Mouse (Mus musculus): ENCODE results near the gene Afp. TPM values are rescaled to one million over a fixed set of nuclear protein-coding genes. Genes with fewer than 3 reads are reported as not detected.

The Afp gene
- polyA plus RNA-seq, 1 experiment from 2014 or later: 0.79 TPM

DNA sequence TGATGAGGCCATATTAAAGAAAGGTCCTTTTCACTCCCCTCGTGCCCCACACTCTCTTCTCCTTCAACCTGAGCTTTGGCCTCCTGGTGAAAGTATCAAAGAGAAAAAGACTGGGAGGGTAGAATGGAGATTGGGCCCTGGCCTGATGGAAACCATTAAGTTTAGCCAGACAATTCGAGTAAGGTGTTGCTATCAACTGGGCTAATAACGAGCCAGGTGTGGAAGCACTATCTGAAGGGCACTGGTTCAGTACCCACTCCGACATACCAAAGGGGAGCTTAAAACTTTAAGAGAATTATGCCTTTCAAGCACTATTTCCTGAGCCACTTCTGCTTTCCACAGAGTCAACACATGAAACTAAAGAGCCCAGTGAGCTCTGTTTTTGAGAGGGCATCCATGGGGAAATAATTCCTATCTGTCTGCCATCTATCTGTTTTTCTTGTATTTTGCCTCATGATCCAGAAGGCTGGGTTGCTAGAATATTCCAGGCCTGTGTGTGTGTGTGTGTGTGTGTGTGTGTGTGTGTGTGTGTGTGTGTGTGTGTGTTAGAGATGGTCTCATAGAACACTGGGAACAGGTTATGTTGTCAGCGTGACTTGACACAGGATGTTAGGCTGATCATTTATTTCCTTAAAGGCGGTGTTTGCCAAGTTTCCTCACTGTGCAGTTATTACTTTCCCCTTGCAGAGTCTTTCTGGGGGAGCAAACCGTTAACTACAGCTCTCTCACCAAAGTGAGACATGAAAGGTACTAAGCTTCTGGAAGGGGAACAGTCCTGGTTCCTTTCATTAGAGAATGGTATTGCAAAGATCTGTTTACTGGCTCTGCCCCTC, 13.0 kb upstream of the Afp start:
- no peaks in the 10 kb centered on the region for H3K9me3 ChIP-seq (replicated peaks)
- 0 out of 2 replicates have a peak, but pooled peaks cover 2% of the 10 kb centered on the region for H3K4me1 ChIP-seq
- no peak overlapping the region for H3K27ac ChIP-seq
- H3K36me3 ChIP-seq: no peaks in the 10 kb centered on the region
- H3K27me3 ChIP-seq (ENCODE audit: low read depth, poor library complexity, severe bottlenecking): no peaks in the 10 kb centered on the region
- 76% methylated on average over 7 of the region's 7 CpGs for WGBS
- DNase-seq (ENCODE audit: low spot score): no peak
- H3K4me3 ChIP-seq: no peak overlapping the region

DNA sequence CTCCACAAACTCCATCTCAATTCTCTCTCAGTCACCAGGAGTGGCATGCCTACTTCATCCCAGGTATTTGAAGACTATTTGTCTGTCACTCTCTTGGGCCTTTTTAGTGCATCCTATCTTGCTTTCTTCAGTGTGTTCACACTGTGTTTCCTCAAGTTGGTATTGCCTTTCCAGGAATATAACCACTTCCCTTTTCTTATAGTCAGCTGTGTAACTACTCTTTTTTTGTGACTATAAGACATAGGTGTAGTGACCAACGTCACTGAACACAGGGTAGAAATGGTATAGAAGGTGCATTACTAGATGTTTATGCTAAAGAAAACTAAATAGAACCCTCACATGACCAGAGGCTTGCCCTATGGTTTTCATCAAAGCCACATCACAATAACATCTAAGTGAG, 11.7 kb upstream of the Afp start:
- Histone ChIP-seq H3K4me3 (no peak overlapping the region), H3K36me3 (no peaks in the 10 kb centered on the region), H3K9me3 (replicated peaks) (no peaks in the 10 kb centered on the region), H3K27me3 (ENCODE audit: low read depth, poor library complexity, severe bottlenecking) (no peaks in the 10 kb centered on the region), H3K27ac (no peak overlapping the region), H3K4me1 (0 out of 2 replicates have a peak, but pooled peaks cover 2% of the 10 kb centered on the region)
- DNase-seq (ENCODE audit: low spot score): no peak
- WGBS: 94% methylated on average over 1 of the region's 1 CpGs

DNA sequence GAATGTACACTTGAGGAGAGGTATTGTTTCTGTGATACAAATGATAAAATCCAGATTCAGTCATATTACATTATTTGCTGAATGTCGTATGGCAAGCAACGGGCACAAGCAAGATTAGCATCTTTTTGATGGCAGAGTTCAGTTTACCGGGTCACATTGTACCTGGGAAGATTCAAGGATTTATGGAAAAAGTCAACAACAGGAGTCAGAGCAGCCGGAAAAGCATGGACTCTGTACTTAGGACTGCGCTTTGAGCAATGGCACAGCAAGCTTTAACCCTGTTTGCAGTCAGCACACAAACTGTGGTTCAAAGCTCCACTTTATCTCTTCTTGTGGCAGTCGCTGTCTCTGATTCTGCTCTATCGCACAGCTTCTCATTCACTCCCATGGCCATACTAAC, 4.9 kb upstream of the Afp start:
- WGBS: 96% methylated on average over 7 of the region's 7 CpGs
- no peak overlapping the region for H3K27ac ChIP-seq
- no peak for DNase-seq (ENCODE audit: low spot score)

DNA sequence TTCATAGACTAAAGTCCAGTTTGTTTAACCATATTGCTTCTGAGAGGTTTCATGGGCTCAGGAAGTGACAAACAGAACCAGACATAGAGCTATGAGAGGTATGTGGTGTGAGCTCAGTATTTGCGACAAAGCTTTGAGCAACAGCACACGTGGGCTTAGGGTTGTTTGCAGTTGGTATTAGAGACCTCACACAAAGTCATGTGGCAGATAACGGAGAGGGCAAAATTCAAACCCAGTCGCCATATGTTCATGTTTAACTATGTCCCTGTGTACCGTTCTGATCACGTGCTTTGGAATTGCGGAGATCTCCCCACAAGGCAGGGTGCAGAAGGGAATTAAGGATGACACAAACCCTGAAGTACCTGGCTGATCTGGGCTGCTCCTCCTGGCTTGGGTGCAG, 2.2 kb upstream of the Afp start:
- DNase-seq (ENCODE audit: low spot score): no peak
- Histone ChIP-seq H3K4me3 (no peak overlapping the region), H3K36me3 (no peaks in the 10 kb centered on the region), H3K27ac (no peak overlapping the region), H3K4me1 (no peaks in the 10 kb centered on the region), H3K9me3 (replicated peaks) (no peaks in the 10 kb centered on the region), H3K27me3 (ENCODE audit: low read depth, poor library complexity, severe bottlenecking) (no peaks in the 10 kb centered on the region)
- 89% methylated on average over 7 of the region's 7 CpGs for WGBS

More for the DNA sequence above, 4.9 kb upstream of the Afp start:
- H3K4me1 ChIP-seq: no peaks in the 10 kb centered on the region
- H3K9me3 ChIP-seq (replicated peaks): no peaks in the 10 kb centered on the region
- H3K27me3 ChIP-seq (ENCODE audit: low read depth, poor library complexity, severe bottlenecking): no peaks in the 10 kb centered on the region
- no peak overlapping the region for H3K4me3 ChIP-seq
- no peaks in the 10 kb centered on the region for H3K36me3 ChIP-seq

DNA sequence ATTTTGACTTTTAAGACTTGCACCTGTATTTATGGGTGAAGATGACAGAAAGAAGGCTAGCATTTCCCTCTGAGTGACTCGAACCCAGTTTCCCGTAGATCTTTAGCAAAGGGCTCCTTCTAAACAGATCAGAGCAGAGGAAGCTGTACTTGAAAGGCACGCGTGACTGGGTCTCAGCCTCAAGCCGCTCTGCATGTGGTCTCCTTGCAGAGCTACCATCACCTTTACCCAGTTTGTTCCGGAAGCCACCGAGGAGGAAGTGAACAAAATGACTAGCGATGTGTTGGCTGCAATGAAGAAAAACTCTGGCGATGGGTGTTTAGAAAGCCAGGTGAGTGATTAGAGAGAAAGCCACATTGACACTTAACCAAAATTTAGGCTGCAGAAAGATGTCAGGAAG, 1.9 kb downstream of the Afp start:
- WGBS: 84% methylated on average over 9 of the region's 9 CpGs
- H3K4me1 ChIP-seq: no peaks in the 10 kb centered on the region
- H3K4me3 ChIP-seq: no peak overlapping the region
- H3K9me3 ChIP-seq (replicated peaks): no peaks in the 10 kb centered on the region
- no peaks in the 10 kb centered on the region for H3K36me3 ChIP-seq
- no peak overlapping the region for H3K27ac ChIP-seq
- no peaks in the 10 kb centered on the region for H3K27me3 ChIP-seq (ENCODE audit: low read depth, poor library complexity, severe bottlenecking)
- DNase-seq (ENCODE audit: low spot score): no peak

DNA sequence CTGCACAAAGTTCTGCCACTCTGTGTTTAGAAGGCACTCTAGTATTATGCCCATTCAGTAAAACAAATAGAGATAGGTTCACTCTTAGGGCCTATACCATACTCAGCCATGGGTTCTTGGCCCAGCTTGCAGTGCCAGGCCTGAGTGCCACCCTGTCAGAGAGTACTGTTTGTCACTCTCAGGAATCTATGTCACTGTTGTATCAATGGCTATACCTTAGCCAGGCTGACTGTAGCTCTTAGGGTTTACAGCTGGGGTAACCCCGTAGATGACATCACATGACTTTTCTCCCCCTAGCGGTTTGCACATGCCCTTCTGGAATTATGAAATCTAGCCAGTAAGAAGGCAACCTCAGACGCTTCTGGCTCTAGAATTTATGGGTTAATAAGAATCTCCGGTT, 3.8 kb downstream of the Afp start:
- Histone ChIP-seq H3K27me3 (ENCODE audit: low read depth, poor library complexity, severe bottlenecking) (no peaks in the 10 kb centered on the region), H3K27ac (no peak overlapping the region), H3K9me3 (replicated peaks) (no peaks in the 10 kb centered on the region), H3K4me3 (no peak overlapping the region), H3K4me1 (no peaks in the 10 kb centered on the region), H3K36me3 (no peaks in the 10 kb centered on the region)
- WGBS: 94% methylated on average over 4 of the region's 4 CpGs
- DNase-seq (ENCODE audit: low spot score): no peak

DNA sequence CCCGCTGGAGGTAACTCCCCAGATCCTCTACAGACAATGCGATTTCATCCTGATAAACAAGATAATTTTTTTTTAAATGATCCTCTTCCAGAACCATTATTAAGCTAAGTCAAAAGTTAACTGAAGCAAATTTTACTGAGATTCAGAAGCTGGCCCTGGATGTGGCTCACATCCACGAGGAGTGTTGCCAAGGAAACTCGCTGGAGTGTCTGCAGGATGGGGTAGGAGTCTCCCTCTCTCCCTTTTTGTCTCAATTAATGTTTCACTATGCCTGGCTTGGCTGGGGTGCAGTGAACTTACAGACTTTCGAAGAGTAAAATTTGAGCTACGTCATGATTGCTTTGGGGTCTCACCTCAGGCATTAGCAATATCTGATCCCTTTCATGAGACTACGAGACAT, 9.0 kb downstream of the Afp start:
- no peaks in the 10 kb centered on the region for H3K36me3 ChIP-seq
- no peak for DNase-seq (ENCODE audit: low spot score)
- no peak overlapping the region for H3K4me3 ChIP-seq
- H3K27me3 ChIP-seq (ENCODE audit: low read depth, poor library complexity, severe bottlenecking): no peaks in the 10 kb centered on the region
- H3K27ac ChIP-seq: no peak overlapping the region
- H3K9me3 ChIP-seq (replicated peaks): no peaks in the 10 kb centered on the region
- 83% methylated on average over 7 of the region's 7 CpGs for WGBS
- H3K4me1 ChIP-seq: no peaks in the 10 kb centered on the region

DNA sequence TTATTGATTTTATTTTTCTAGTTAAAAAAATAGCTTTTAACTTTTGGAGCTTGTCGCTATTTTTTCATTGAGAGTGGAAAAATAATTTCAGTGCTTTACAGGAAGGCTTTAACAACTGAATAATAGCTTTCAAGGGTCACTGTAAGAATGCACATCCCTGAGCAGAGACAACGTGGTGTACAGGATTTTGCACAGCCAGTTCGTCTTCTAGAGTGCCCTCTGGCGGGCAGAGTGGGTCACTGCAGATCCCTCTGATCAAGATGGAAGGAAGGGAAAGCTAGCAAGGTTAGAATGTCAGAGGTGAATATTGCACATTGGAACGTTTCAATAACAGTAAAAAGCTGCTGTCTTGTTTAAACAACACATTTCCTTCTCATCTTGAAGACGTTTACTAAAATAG, 10.2 kb downstream of the Afp start:
- Histone ChIP-seq H3K9me3 (replicated peaks) (no peaks in the 10 kb centered on the region), H3K27ac (no peak overlapping the region), H3K4me1 (no peaks in the 10 kb centered on the region), H3K36me3 (no peaks in the 10 kb centered on the region), H3K4me3 (no peak overlapping the region), H3K27me3 (ENCODE audit: low read depth, poor library complexity, severe bottlenecking) (no peaks in the 10 kb centered on the region)
- WGBS: 7% methylated on average over 6 of the region's 6 CpGs
- DNase-seq (ENCODE audit: low spot score): peak; percentile 82

DNA sequence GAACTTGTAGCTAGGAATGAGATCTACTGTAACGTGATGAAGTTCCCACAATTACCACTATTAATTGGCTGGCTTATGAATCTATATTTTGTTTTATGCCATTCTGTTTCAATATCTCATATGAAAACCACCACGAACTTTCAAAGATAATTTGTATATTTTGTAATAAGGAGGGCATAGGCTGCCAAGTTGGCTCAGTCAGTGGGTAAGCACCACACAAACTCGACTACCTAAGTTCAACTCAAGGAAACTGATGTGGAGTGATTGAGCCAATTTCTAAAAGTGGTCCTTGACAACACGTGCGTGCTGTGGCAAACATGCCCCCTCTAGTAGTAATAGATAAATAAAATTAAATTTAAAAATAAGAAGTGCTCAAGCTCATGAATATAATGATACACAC, 11.2 kb downstream of the Afp start:
- WGBS: 92% methylated on average over 5 of the region's 5 CpGs
- Histone ChIP-seq H3K27ac (no peak overlapping the region), H3K36me3 (no peaks in the 10 kb centered on the region), H3K4me3 (no peak overlapping the region), H3K9me3 (replicated peaks) (no peaks in the 10 kb centered on the region), H3K27me3 (ENCODE audit: low read depth, poor library complexity, severe bottlenecking) (no peaks in the 10 kb centered on the region), H3K4me1 (no peaks in the 10 kb centered on the region)
- DNase-seq (ENCODE audit: low spot score): no peak

DNA sequence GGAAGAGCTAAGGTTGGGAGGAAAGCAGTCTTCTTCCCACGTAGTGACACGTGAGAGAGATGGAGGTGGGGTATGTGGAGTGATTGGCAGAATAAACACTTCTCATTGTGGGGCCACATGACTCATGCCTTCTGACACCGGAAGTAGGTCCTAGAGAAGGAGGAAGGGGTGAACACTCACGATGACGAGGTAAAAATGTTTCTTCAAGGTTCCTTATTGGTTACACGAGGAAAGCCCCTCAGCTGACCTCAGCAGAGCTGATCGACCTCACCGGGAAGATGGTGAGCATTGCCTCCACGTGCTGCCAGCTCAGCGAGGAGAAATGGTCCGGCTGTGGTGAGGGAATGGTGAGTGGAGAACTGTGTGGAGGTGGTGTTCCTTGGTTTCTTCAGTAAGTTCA, 14.2 kb downstream of the Afp start:
- no peak overlapping the region for H3K4me3 ChIP-seq
- H3K27ac ChIP-seq: no peak overlapping the region
- no peaks in the 10 kb centered on the region for H3K36me3 ChIP-seq
- WGBS: 82% methylated on average over 11 of the region's 11 CpGs
- H3K9me3 ChIP-seq (replicated peaks): no peaks in the 10 kb centered on the region
- no peak for DNase-seq (ENCODE audit: low spot score)
- H3K4me1 ChIP-seq: no peaks in the 10 kb centered on the region
- H3K27me3 ChIP-seq (ENCODE audit: low read depth, poor library complexity, severe bottlenecking): no peaks in the 10 kb centered on the region

DNA sequence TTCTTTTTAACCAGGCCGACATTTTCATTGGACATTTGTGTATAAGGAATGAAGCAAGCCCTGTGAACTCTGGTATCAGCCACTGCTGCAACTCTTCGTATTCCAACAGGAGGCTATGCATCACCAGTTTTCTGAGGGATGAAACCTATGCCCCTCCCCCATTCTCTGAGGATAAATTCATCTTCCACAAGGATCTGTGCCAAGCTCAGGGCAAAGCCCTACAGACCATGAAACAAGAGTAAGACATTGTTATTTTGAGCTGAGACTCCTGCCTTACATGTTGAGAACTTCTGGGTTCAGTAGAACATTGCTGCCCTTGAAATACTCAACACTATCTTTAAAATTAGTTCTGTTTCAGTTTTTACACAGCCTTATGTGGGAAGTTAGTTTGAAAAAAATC, 16.0 kb downstream of the Afp start:
- H3K4me3 ChIP-seq: no peak overlapping the region
- H3K27ac ChIP-seq: no peak overlapping the region
- no peaks in the 10 kb centered on the region for H3K36me3 ChIP-seq
- WGBS: 91% methylated on average over 2 of the region's 2 CpGs
- DNase-seq (ENCODE audit: low spot score): no peak
- H3K4me1 ChIP-seq: no peaks in the 10 kb centered on the region
- no peaks in the 10 kb centered on the region for H3K9me3 ChIP-seq (replicated peaks)
- no peaks in the 10 kb centered on the region for H3K27me3 ChIP-seq (ENCODE audit: low read depth, poor library complexity, severe bottlenecking)

DNA sequence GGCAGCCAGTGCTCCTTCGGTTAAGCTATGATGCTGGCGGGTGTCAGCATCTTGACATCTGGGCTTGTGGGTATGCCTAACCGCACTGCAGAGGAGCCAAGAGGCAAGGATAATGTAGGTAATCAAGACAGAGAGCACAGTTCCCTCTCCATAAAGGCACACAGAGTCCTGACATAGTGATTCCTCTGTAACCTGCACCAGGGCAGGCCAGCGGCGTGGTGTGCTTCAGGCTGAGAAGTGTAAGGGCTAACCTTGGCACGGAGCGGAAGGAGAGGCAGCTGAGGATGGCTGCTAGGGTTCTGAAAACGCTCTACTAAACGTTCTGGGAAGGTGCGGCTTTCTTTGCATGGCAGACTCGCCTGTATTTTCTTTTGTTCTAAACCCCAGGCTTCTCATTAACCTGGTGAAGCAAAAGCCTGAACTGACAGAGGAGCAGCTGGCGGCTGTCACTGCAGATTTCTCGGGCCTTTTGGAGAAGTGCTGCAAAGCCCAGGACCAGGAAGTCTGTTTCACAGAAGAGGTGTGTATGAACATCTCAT, 16.9 kb downstream of the Afp start:
- no peaks in the 10 kb centered on the region for H3K27me3 ChIP-seq (ENCODE audit: low read depth, poor library complexity, severe bottlenecking)
- no peak overlapping the region for H3K4me3 ChIP-seq
- H3K36me3 ChIP-seq: no peaks in the 10 kb centered on the region
- WGBS: 66% methylated on average over 13 of the region's 13 CpGs
- no peaks in the 10 kb centered on the region for H3K9me3 ChIP-seq (replicated peaks)
- no peak for DNase-seq (ENCODE audit: low spot score)
- H3K27ac ChIP-seq: no peak overlapping the region
- no peaks in the 10 kb centered on the region for H3K4me1 ChIP-seq

DNA sequence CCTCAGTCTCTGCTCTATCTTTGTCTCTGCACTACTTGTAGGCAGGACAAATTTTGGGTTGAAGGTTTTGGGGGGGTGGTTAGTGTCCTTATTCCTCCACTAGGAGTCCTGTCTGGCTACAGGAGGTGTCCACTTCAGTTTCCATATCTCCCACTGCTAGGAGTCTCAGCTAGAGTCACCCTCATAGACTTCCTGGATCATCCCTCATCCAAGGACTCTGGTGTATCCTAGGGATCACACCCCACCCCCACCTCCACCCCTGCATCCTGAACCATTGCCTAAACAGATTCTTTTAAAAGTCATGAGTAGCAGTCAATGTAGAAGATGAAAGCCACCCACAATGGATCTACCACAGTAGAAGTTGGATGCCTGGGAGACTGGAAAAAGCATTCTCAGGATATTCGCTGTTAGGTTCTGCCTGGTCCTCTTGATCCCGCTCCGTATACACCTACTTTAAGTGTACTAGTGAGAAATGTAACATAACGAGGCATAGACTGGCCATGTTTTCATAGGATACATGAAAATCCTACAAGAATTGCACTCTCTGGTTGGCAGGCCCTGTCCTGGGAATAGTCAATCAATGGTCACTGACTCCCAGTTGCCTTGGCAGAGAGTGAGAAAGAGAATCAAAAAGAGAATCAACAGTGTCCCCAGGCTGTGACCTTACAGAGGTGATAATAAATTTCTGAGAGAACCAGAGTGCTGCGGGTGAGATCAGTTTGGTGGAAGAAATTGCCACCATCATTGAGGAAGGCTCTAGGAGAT, 19.5 kb downstream of the Afp start:
- DNase-seq (ENCODE audit: low spot score): no peak
- 91% methylated on average over 5 of the region's 5 CpGs for WGBS
- Histone ChIP-seq H3K4me3 (no peak overlapping the region), H3K36me3 (no peaks in the 10 kb centered on the region), H3K27me3 (ENCODE audit: low read depth, poor library complexity, severe bottlenecking) (no peaks in the 10 kb centered on the region), H3K9me3 (replicated peaks) (no peaks in the 10 kb centered on the region), H3K27ac (no peak overlapping the region), H3K4me1 (no peaks in the 10 kb centered on the region)
